Mouse (Mus musculus) spleen, postnatal 10 days (tissue): ENCODE results near the gene Msh3.
"Not testable (repeated sequence)": the region's sequence is repeated elsewhere in the genome, so short reads cannot be mapped to it uniquely, and the experiment has no call there.

Experiments used
- DNase-seq, 2 experiments: peaks; one replicate each; pipeline ENCODE4 v3.0.0; 2021 to 2022; ENCODE audit warnings: low spot score in 2 of 2

The Msh3 gene

GRCm38 (mm10) chr13:92253850-92254249 is 101.0 kb downstream of the Msh3 start:
- DNase-seq = no peak

- no peak for DNase-seq
Observed at GRCm38 (mm10) chr13:92252331-92252730, 102.5 kb downstream of the Msh3 start.

GRCm38 (mm10) chr13:92247576-92247975 is 107.2 kb downstream of the Msh3 start:
- DNase-seq = no peak

- no peak for DNase-seq
Observed at GRCm38 (mm10) chr13:92246966-92247365, 107.8 kb downstream of the Msh3 start.

- no peak for DNase-seq
Observed at GRCm38 (mm10) chr13:92244731-92245130, 110.1 kb downstream of the Msh3 start.

- DNase-seq = no peak
Observed at GRCm38 (mm10) chr13:92241426-92241825, 113.4 kb downstream of the Msh3 start.

- DNase-seq = no peak
Observed at GRCm38 (mm10) chr13:92237887-92238286, 116.9 kb downstream of the Msh3 start.

GRCm38 (mm10) chr13:92237016-92237415 is 117.8 kb downstream of the Msh3 start:
- DNase-seq = no peak

GRCm38 (mm10) chr13:92232076-92232938 is 122.5 kb downstream of the Msh3 start:
- DNase-seq = no peak

- DNase-seq = no peak
Observed at GRCm38 (mm10) chr13:92228037-92228436, 126.8 kb downstream of the Msh3 start.

GRCm38 (mm10) chr13:92223567-92223966 is 131.2 kb downstream of the Msh3 start:
- DNase-seq = no peak

GRCm38 (mm10) chr13:92222763-92223162 is 132.0 kb downstream of the Msh3 start:
- DNase-seq = no peak

- DNase-seq = no peak
Observed at GRCm38 (mm10) chr13:92219774-92220173, 135.0 kb downstream of the Msh3 start.

- DNase-seq = no peak
Observed at GRCm38 (mm10) chr13:92217216-92217615, 137.6 kb downstream of the Msh3 start.

GRCm38 (mm10) chr13:92196860-92197259 is 157.9 kb downstream of the Msh3 start:
- no peak for DNase-seq

GRCm38 (mm10) chr13:92193806-92194205 is 161.0 kb downstream of the Msh3 start:
- DNase-seq = not testable (repeated sequence)

GRCm38 (mm10) chr13:92172686-92173085 is 182.1 kb downstream of the Msh3 start:
- not testable (repeated sequence) for DNase-seq
